Mouse (Mus musculus): ENCODE measurements around the gene Coro1b.

GRCm38 (mm10) chr19:4197180-4197579 is 48.8 kb downstream of the Coro1b start:
- no peak for TF ChIP-seq CTCF (IDR thresholded peaks at IDR 0.05; ENCODE audit: insufficient read depth, low read depth, low read length)
- TF ChIP-seq POLR2A (IDR thresholded peaks at IDR 0.05; ENCODE audit: insufficient read depth, low read depth, low read length): no peak

Data from olfactory bulb, adult 2 months (tissue).